ENCODE assay signal across 10 mouse cellular contexts in genomic region chr11:104346931-104347330, GRCm38 (mm10).
DNase-seq lines count a peak whose midpoint lies in the region; ATAC-seq and TF ChIP-seq lines count a peak whose summit lies in the region.
"Had no signal": no experiment of that assay in that cellular context is flagged by ENCODE, and none has a peak within 500 bp of the region (broad histone marks: within the 10 kb centered on the region; RNA-seq: fewer than 3 reads in every experiment).

No protein-coding gene starts in this region.

- WGBS in kidney, postnatal 0 days = 68% methylated on average over 3 of the region's 3 CpGs
- WGBS in kidney, embryonic 16.5 days = 68% methylated on average over 3 of the region's 3 CpGs
- WGBS in lung, embryonic 14.5 days = 72% methylated on average over 3 of the region's 3 CpGs

- no peak overlapping the region for H3K4me2 ChIP-seq in kidney, postnatal 0 days (ENCODE audit: low read length)
- H3K4me2 ChIP-seq in kidney, embryonic 16.5 days (replicated peaks; ENCODE audit: low read depth, low read length) = no peak overlapping the region
- no peak overlapping the region for H3K4me2 ChIP-seq in lung, embryonic 14.5 days

- H3K4me3 ChIP-seq in kidney, postnatal 0 days (replicated peaks; ENCODE audit: low read depth, low read length) = no peak overlapping the region
- no peak overlapping the region for H3K4me3 ChIP-seq in kidney, embryonic 16.5 days (ENCODE audit: low read length)
- H3K4me3 ChIP-seq in lung, embryonic 14.5 days (ENCODE audit: low read depth, low read length) = no peak overlapping the region
- H3K4me3 ChIP-seq: megakaryocyte, embryonic 14.5 days had no signal

- no peak overlapping the region for H3K9ac ChIP-seq in kidney, postnatal 0 days (ENCODE audit: low read depth, low read length)
- no peak overlapping the region for H3K9ac ChIP-seq in kidney, embryonic 16.5 days (replicated peaks; ENCODE audit: low read length)
- H3K9ac ChIP-seq in lung, embryonic 14.5 days = no peak overlapping the region

- H3K27ac ChIP-seq in kidney, postnatal 0 days = no peak overlapping the region
- H3K27ac ChIP-seq in kidney, embryonic 16.5 days (ENCODE audit: low read length) = no peak overlapping the region
- H3K27ac ChIP-seq in lung, embryonic 14.5 days (ENCODE audit: low read depth) = no peak overlapping the region

- peaks cover 52% of the 10 kb centered on the region for H3K36me3 ChIP-seq in kidney, postnatal 0 days (ENCODE audit: insufficient read depth, low read length)
- peaks cover 62% of the 10 kb centered on the region for H3K36me3 ChIP-seq in kidney, embryonic 16.5 days (ENCODE audit: insufficient read depth, low read length)
- H3K36me3 ChIP-seq in lung, embryonic 14.5 days (ENCODE audit: insufficient read depth) = peaks cover 77% of the 10 kb centered on the region

- in situ Hi-C loops in Patski (cut with MboI; ENCODE audit: low pct_unique_long_range_greater_than_20kb) = no loop called here

- POLR2A ChIA-PET in Patski (lab: Charles Lee) = interaction anchor here (0.7 to 0.9 kb wide), 2 partner anchors 14 to 95 kb away, joined by 3 to 4 read pairs; no protein-coding TSS in a partner anchor

- no peaks in the 10 kb centered on the region for H3K9me3 ChIP-seq in kidney, postnatal 0 days (replicated peaks; ENCODE audit: low read length)
- no peaks in the 10 kb centered on the region for H3K9me3 ChIP-seq in kidney, embryonic 16.5 days (ENCODE audit: low read length)
- no peaks in the 10 kb centered on the region for H3K9me3 ChIP-seq in lung, embryonic 14.5 days (ENCODE audit: low read depth, low read length)
- H3K9me3 ChIP-seq: megakaryocyte, embryonic 14.5 days had no signal

- H3K4me1 ChIP-seq in kidney, postnatal 0 days (replicated peaks; ENCODE audit: insufficient read depth, low read length) = no peaks in the 10 kb centered on the region
- H3K4me1 ChIP-seq in kidney, embryonic 16.5 days (ENCODE audit: insufficient read depth, low read length) = no peaks in the 10 kb centered on the region
- no peaks in the 10 kb centered on the region for H3K4me1 ChIP-seq in lung, embryonic 14.5 days (ENCODE audit: insufficient read depth)
- H3K4me1 ChIP-seq: megakaryocyte, embryonic 14.5 days had no signal

- no peak for ATAC-seq in kidney, postnatal 0 days (replicated peaks; ENCODE audit: low FRiP score, low read depth)
- no peak for ATAC-seq in kidney, embryonic 16.5 days (ENCODE audit: low FRiP score, low TSS enrichment)
- no peak for ATAC-seq in Patski
- no peak for ATAC-seq in lung, embryonic 14.5 days (ENCODE audit: insufficient read depth)

- H3K27me3 ChIP-seq in kidney, postnatal 0 days (ENCODE audit: insufficient read depth, low read length) = no peaks in the 10 kb centered on the region
- no peaks in the 10 kb centered on the region for H3K27me3 ChIP-seq in kidney, embryonic 16.5 days (ENCODE audit: insufficient read depth, low read length)
- no peaks in the 10 kb centered on the region for H3K27me3 ChIP-seq in Patski
- H3K27me3 ChIP-seq in lung, embryonic 14.5 days (ENCODE audit: insufficient read depth, low read length) = no peaks in the 10 kb centered on the region
- H3K27me3 ChIP-seq: megakaryocyte, embryonic 14.5 days had no signal

- DNase-seq in adrenal gland, postnatal 14 days = peak; percentile 37
- no peak for DNase-seq in adrenal gland, adult 2 months
- peak; percentile 20 for DNase-seq in kidney, postnatal 0 days (ENCODE audit: low spot score)
- DNase-seq in Patski (ENCODE audit: low read depth, low spot score) = no peak
- peak; percentile 44 for DNase-seq in lung, embryonic 14.5 days
- no peak for DNase-seq in gastrocnemius, postnatal 10 days
- no peak for DNase-seq in left cerebral cortex, adult 9 months (ENCODE audit: low spot score in 2 of 2)
- DNase-seq: layer of hippocampus, adult 9-11 months had no signal

- CTCF ChIA-PET in Patski (lab: Charles Lee) = interaction anchor here (0.7 to 1.8 kb wide), 7 partner anchors 9 to 155 kb away, joined by 3 to 7 read pairs (median 4); no protein-coding TSS in a partner anchor

- TF ChIP-seq CTCF in kidney, postnatal 0 days (IDR thresholded peaks at IDR 0.05; ENCODE audit: low read depth) = peak; percentile 70
- TF ChIP-seq CTCF in Patski (IDR thresholded peaks at IDR 0.05) = peak; percentile 61
- peak; percentile 55 for TF ChIP-seq CTCF in lung, embryonic 14.5 days (IDR thresholded peaks at IDR 0.05; ENCODE audit: low read depth)

Comparison
In these comparisons a context has a peak if more than half of its experiments do, and no peak if none do; other contexts are left out.
1. DNase-seq: peak in adrenal gland, postnatal 14 days (single experiment), kidney, postnatal 0 days (single experiment) and lung, embryonic 14.5 days (single experiment); none in adrenal gland, adult 2 months (single experiment), Patski (single experiment), gastrocnemius, postnatal 10 days (single experiment) and left cerebral cortex, adult 9 months (0 of 2).
2. Peak in every context shown above with its lines, with median percentiles within 50 percentile points of each other: CTCF ChIP-seq.